Mouse (Mus musculus) bone marrow macrophage, adult 2 months (primary cell): ENCODE results near the gene Rdh8. TPM values are rescaled to one million over a fixed set of nuclear protein-coding genes. Genes with fewer than 3 reads are reported as not detected.
A peak's percentile ranks its signal among the peaks of the same experiment; 100 is the strongest.
"Not testable (repeated sequence)": the region's sequence is repeated elsewhere in the genome, so short reads cannot be mapped to it uniquely, and the experiment has no call there.

ENCODE experiments used
- H3K27ac ChIP-seq: 2 replicates; pipeline ENCODE4 v1.5.1; 2012; ENCODE audit warnings: low read depth, low read length; ENCODE audit not compliant: insufficient read depth
- H3K4me1 ChIP-seq: 2 replicates; pipeline ENCODE4 v1.6.1; 2012; ENCODE audit warnings: low read length; ENCODE audit not compliant: control insufficient read depth, insufficient read depth
- H3K4me3 ChIP-seq: 2 replicates; pipeline ENCODE4 v1.5.1; 2012; ENCODE audit warnings: mild to moderate bottlenecking, low read length, moderate library complexity; ENCODE audit not compliant: insufficient read depth
- CTCF ChIP-seq: IDR thresholded peaks from 2 replicates; pipeline ENCODE4 v1.5.1; 2012; ENCODE audit warnings: low read depth, mild to moderate bottlenecking, low read length, moderate library complexity
- POLR2A ChIP-seq: IDR thresholded peaks from 2 replicates; pipeline ENCODE4 v1.6.1; 2012; ENCODE audit warnings: mild to moderate bottlenecking, low read depth, low read length, borderline replicate concordance
- polyA plus RNA-seq: library from polyadenylated mRNA; stranded (reverse); fragments of >200 nt; gene quantifications from 2 replicates; pipeline ENCODE4 v1.2.4, GENCODE M21; 2012; ENCODE audit not compliant: missing spikeins, insufficient read depth, insufficient read length

Gene Rdh8
- polyA plus RNA-seq, 1 experiment: not detected

GRCm38 (mm10) chr9:20810773-20811172 lies 7.5 kb upstream of the Rdh8 start:
- no peaks in the 10 kb centered on the region for H3K4me1 ChIP-seq
- no peak for TF ChIP-seq CTCF
- no peak overlapping the region for H3K27ac ChIP-seq
- H3K4me3 ChIP-seq: no peak overlapping the region

- H3K4me1 ChIP-seq: no peaks in the 10 kb centered on the region
- H3K4me3 ChIP-seq: no peak overlapping the region
- H3K27ac ChIP-seq: no peak overlapping the region
- TF ChIP-seq POLR2A (no peak), CTCF (no peak)
These were observed 5.6 kb upstream of the Rdh8 start for GRCm38 (mm10) chr9:20812537-20813271.

DNA sequence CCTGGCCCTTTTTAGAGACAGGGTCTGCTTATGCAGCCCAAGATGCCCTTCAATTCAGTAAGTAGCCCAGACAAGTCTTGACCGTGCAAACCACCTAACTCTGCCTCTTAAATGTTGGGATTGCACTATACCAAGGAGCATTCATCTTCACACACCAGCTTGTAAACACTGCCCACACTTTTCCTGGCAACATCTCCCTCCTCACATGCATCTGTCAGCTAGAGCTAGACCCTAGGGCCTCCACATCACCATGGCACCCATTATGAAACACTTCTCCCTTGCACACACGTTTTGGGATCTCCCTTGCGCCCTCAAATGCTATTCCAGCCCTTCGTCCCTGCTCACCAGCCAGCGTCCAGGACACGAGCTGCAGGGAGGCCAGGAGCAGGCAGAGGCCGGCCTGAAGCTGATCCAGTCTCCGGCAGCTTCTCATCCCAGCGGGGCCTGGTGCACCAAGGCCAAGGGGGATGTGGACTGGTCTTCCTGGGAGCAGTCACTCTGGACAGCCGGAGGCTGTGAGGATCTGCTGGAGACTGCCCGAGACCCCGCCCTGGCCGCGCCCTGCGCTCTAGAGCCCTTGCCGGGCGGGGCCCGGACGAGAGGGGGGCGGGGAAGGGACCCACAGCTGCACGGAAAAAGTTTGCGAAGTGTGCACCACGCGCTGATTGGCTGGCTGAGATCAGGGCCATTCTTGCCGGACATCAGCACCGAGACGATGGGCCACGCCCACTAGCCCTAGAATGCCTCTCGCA lies 3.6 kb upstream of the Rdh8 start, which contains the start of gene Col5a3:
Gene Col5a3 (minus strand): TSS at position 547 of the 752 bp plus-strand sequence.
- Histone ChIP-seq H3K4me1 (no peaks in the 10 kb centered on the region), H3K4me3 (no peak within 1 kb of the TSS), H3K27ac (no peak within 1 kb of the TSS)
- TF ChIP-seq POLR2A (no peak), CTCF (no peak)

DNA sequence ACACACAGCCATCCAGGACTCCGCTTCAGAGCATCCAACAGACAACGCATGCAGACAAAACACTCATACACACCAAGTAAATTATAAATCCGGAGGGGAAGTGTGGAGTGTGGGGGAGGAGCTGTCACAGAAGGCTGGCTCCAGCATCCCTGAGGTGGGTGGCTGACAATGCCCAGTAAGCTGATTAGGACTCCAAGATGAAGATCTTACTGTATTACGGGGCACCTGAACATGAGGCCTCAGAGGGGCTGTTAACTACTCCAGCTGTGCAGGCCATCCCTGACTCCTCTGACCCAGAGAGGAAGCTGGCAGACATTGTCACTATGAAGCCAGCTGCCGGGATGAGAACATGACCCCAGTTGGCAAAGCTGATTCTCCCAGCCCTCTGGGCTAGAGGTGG lies 1.7 kb downstream of the Rdh8 start:
- Histone ChIP-seq H3K4me3 (no peak overlapping the region), H3K4me1 (no peaks in the 10 kb centered on the region), H3K27ac (no peak overlapping the region)
- TF ChIP-seq POLR2A (no peak), CTCF (no peak)

DNA sequence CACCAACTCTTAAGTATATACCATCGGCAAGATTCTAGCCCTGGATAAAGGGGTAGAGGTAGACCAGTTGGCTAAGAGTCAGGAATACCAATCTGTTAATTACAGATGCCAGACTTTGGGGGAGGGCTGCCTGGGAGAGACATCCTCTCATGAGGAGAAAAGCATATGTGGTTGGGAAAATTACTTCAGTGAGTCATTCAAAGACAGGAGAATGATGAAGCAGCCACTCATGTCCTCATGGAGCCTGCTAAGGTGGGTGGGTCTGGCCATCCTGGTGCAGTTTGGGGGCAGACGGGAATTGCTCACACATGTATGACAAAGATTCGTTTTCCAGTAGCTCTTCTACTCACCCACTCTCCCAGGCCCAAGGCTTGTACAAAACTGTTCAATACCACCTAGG lies 4.5 kb downstream of the Rdh8 start:
- Histone ChIP-seq H3K4me3 (no peak overlapping the region), H3K27ac (no peak overlapping the region), H3K4me1 (no peaks in the 10 kb centered on the region)
- TF ChIP-seq CTCF (no peak), POLR2A (no peak)

- no peak for TF ChIP-seq CTCF
- no peak for TF ChIP-seq POLR2A
- Histone ChIP-seq H3K27ac (no peak overlapping the region), H3K4me1 (no peaks in the 10 kb centered on the region), H3K4me3 (no peak overlapping the region)
These were observed 7.5 kb downstream of the Rdh8 start for GRCm38 (mm10) chr9:20825781-20826180.

GRCm38 (mm10) chr9:20828127-20828526 lies 9.8 kb downstream of the Rdh8 start:
- no peak overlapping the region for H3K4me3 ChIP-seq
- H3K27ac ChIP-seq: no peak overlapping the region
- H3K4me1 ChIP-seq: no peaks in the 10 kb centered on the region
- TF ChIP-seq POLR2A: no peak

DNA sequence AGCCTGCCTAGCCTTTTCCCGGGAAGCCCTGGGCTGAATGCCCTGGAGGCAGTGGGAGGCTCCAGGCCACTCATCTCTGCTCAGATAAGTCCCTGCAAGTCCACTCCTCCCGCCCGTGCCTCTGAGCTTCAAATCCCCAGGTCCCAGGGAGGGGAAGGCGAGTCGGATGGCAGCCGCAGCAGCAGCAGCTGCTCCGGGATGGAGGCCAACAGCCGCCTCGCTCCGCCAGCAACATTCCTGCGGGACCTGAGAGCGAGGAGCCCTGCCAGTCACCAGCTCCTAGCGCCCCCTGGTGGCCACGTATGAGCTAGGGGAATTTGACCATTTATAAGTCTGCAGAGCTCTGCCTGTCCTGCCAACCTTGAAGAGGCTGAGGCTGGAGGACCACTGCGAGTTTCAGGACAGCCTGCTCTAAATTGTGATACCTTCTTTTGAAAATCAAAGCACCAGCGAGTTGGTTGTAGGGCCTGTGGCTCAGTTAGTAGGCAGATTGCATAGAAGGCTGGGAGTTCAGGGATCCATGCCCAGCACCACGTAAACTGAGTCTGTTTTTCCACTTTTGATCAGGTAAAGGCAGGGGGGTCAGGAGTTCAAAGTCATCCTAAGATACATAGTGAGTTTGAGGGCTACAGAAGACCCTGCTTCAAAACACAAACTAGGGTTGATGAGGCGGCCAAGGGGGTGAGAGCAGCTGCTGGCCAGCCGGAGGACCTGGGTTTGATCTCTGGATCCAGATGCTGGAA lies 12.8 kb downstream of the Rdh8 start:
- no peaks in the 10 kb centered on the region for H3K4me1 ChIP-seq
- no peak overlapping the region for H3K27ac ChIP-seq
- TF ChIP-seq CTCF: peak; percentile 79
- no peak for TF ChIP-seq POLR2A
- no peak overlapping the region for H3K4me3 ChIP-seq

GRCm38 (mm10) chr9:20834881-20835280 lies 16.6 kb downstream of the Rdh8 start:
- Histone ChIP-seq H3K27ac (no peak overlapping the region), H3K4me1 (no peaks in the 10 kb centered on the region), H3K4me3 (no peak overlapping the region)
- TF ChIP-seq CTCF (no peak), POLR2A (no peak)

GRCm38 (mm10) chr9:20835431-20835954 lies 17.2 kb downstream of the Rdh8 start:
- H3K4me1 ChIP-seq, H3K27ac ChIP-seq, H3K4me3 ChIP-seq: not testable (repeated sequence)
